Mouse (Mus musculus) neural tube, embryonic 12.5 days (tissue): Measurements from ENCODE around the gene Hvcn1. TPM values are rescaled to one million over a fixed set of nuclear protein-coding genes. Genes with fewer than 3 reads are reported as not detected.

Experiments
- ATAC-seq: fragments of 200-750 bp; cut with Nextera tagmentation; 2 replicates; pipeline ENCODE4 v1.8.0; 2017; ENCODE audit warnings: low read depth, mild to moderate bottlenecking, moderate TSS enrichment, moderate library complexity; ENCODE audit not compliant: low FRiP score
- H3K27ac ChIP-seq: fragments of 300-500 bp; sonication (generic); 2 replicates; pipeline ENCODE4 v1.5.1; 2016
- H3K27me3 ChIP-seq: fragments of 300-500 bp; sonication (generic); replicated peaks from 2 replicates; pipeline ENCODE4 v1.6.1; 2016; ENCODE audit warnings: mild to moderate bottlenecking
- H3K36me3 ChIP-seq: fragments of 300-500 bp; sonication (generic); 2 replicates; pipeline ENCODE4 v1.6.1; 2016; ENCODE audit warnings: mild to moderate bottlenecking
- H3K4me1 ChIP-seq: fragments of 300-500 bp; sonication (generic); 2 replicates; pipeline ENCODE4 v1.6.1; 2016
- H3K4me2 ChIP-seq: fragments of 300-500 bp; sonication (generic); replicated peaks from 2 replicates; pipeline ENCODE4 v1.6.1; 2016; ENCODE audit warnings: mild to moderate bottlenecking
- H3K4me3 ChIP-seq: fragments of 300-500 bp; sonication (generic); 2 replicates; pipeline ENCODE4 v1.5.1; 2016
- H3K9ac ChIP-seq: fragments of 300-500 bp; sonication (generic); 2 replicates; pipeline ENCODE4 v1.6.1; 2016; ENCODE audit warnings: mild to moderate bottlenecking
- H3K9me3 ChIP-seq: fragments of 300-500 bp; sonication (generic); 2 replicates; pipeline ENCODE4 v1.6.1; 2016; ENCODE audit warnings: mild to moderate bottlenecking
- WGBS: fragments of 180-500 bp; shearing (Covaris S2); methylation state at CpG from one replicate; pipeline ENCODE4 v1.1.7; 2016; 5-methylcytosine and 5-hydroxymethylcytosine counted together
- polyA plus RNA-seq: library from polyadenylated mRNA; unstranded; fragments of >200 nt; fragmentation: Nextera tagmentation; extraction: Ambion mirVana; gene quantifications from 2 replicates; pipeline ENCODE4 v1.2.1, GENCODE M21; 2016

Gene Hvcn1
- polyA plus RNA-seq, 1 experiment from 2014 or later, result 4.9 TPM

GRCm38 (mm10) chr5:122263933-122264905 is 57.6 kb downstream of the Hvcn1 start, which contains the start of gene Tctn1:
Tctn1 (minus strand) TSS chr5:122264460.
- 3% methylated on average over 48 of the region's 49 CpGs for WGBS
- H3K4me3 ChIP-seq, result peak within 1 kb of the TSS; percentile 85
- H3K4me1 ChIP-seq, result peaks cover 19% of the 10 kb centered on the region
- no peak within 1 kb of the TSS for H3K27ac ChIP-seq
- peaks cover 14% of the 10 kb centered on the region for H3K36me3 ChIP-seq
- peak within 1 kb of the TSS; percentile 83 for H3K4me2 ChIP-seq
- H3K27me3 ChIP-seq, result no peaks in the 10 kb centered on the region
- H3K9ac ChIP-seq, result peak within 1 kb of the TSS; percentile 86
- ATAC-seq, result peak; percentile 98
- H3K9me3 ChIP-seq, result no peaks in the 10 kb centered on the region

- no peak for ATAC-seq
- Histone ChIP-seq H3K27ac (no peak overlapping the region), H3K36me3 (peaks cover 4% of the 10 kb centered on the region; the same call in 1 of the 2 replicates), H3K4me1 (peaks cover 19% of the 10 kb centered on the region), H3K27me3 (no peaks in the 10 kb centered on the region), H3K4me3 (no peak overlapping the region), H3K4me2 (no peak overlapping the region), H3K9me3 (no peaks in the 10 kb centered on the region), H3K9ac (no peak overlapping the region)
- WGBS, result 62% methylated on average over 3 of the region's 3 CpGs
These were observed 58.6 kb downstream of the Hvcn1 start for GRCm38 (mm10) chr5:122265187-122265586.

GRCm38 (mm10) chr5:122265942-122266341 is 59.3 kb downstream of the Hvcn1 start:
- ATAC-seq, result no peak
- H3K27ac ChIP-seq, result no peak overlapping the region
- H3K4me3 ChIP-seq, result no peak overlapping the region
- 0 out of 2 replicates have a peak, but pooled peaks cover 3% of the 10 kb centered on the region for H3K36me3 ChIP-seq
- no peaks in the 10 kb centered on the region for H3K9me3 ChIP-seq
- peaks cover 19% of the 10 kb centered on the region for H3K4me1 ChIP-seq
- no peak overlapping the region for H3K9ac ChIP-seq
- no peaks in the 10 kb centered on the region for H3K27me3 ChIP-seq
- 96% methylated on average over 2 of the region's 2 CpGs for WGBS
- H3K4me2 ChIP-seq, result no peak overlapping the region

GRCm38 (mm10) chr5:122267136-122267535 is 60.5 kb downstream of the Hvcn1 start:
- H3K27me3 ChIP-seq, result no peaks in the 10 kb centered on the region
- H3K9ac ChIP-seq, result no peak overlapping the region
- 0 out of 2 replicates have a peak, but pooled peaks cover 10% of the 10 kb centered on the region for H3K4me1 ChIP-seq
- no peak overlapping the region for H3K4me3 ChIP-seq
- no peak for ATAC-seq
- no peaks in the 10 kb centered on the region for H3K9me3 ChIP-seq
- 81% methylated on average over 7 of the region's 7 CpGs for WGBS
- no peak overlapping the region for H3K27ac ChIP-seq
- no peak overlapping the region for H3K4me2 ChIP-seq
- H3K36me3 ChIP-seq, result no peaks in the 10 kb centered on the region

GRCm38 (mm10) chr5:122267899-122268298 is 61.3 kb downstream of the Hvcn1 start:
- Histone ChIP-seq H3K4me1 (0 out of 2 replicates have a peak, but pooled peaks cover 10% of the 10 kb centered on the region), H3K27ac (no peak overlapping the region), H3K4me3 (no peak overlapping the region), H3K27me3 (no peaks in the 10 kb centered on the region), H3K9ac (no peak overlapping the region), H3K36me3 (no peaks in the 10 kb centered on the region), H3K4me2 (no peak overlapping the region), H3K9me3 (no peaks in the 10 kb centered on the region)
- WGBS, result 32% methylated on average over 5 of the region's 5 CpGs
- ATAC-seq, result no peak

GRCm38 (mm10) chr5:122268858-122269604 is 62.4 kb downstream of the Hvcn1 start:
- WGBS, result 73% methylated on average over 12 of the region's 12 CpGs
- no peaks in the 10 kb centered on the region for H3K9me3 ChIP-seq
- no peak overlapping the region for H3K27ac ChIP-seq
- no peaks in the 10 kb centered on the region for H3K4me1 ChIP-seq
- no peaks in the 10 kb centered on the region for H3K36me3 ChIP-seq
- H3K27me3 ChIP-seq, result no peaks in the 10 kb centered on the region
- no peak overlapping the region for H3K4me2 ChIP-seq
- no peak overlapping the region for H3K9ac ChIP-seq
- no peak overlapping the region for H3K4me3 ChIP-seq
- no peak for ATAC-seq

- no peak overlapping the region for H3K9ac ChIP-seq
- no peak overlapping the region for H3K27ac ChIP-seq
- no peaks in the 10 kb centered on the region for H3K9me3 ChIP-seq
- no peak overlapping the region for H3K4me2 ChIP-seq
- no peaks in the 10 kb centered on the region for H3K27me3 ChIP-seq
- no peaks in the 10 kb centered on the region for H3K36me3 ChIP-seq
- H3K4me3 ChIP-seq, result no peak overlapping the region
- no peaks in the 10 kb centered on the region for H3K4me1 ChIP-seq
- WGBS, result 87% methylated on average over 5 of the region's 5 CpGs
- ATAC-seq, result no peak
These were observed 66.2 kb downstream of the Hvcn1 start for GRCm38 (mm10) chr5:122272821-122273220.

GRCm38 (mm10) chr5:122274785-122275184 is 68.2 kb downstream of the Hvcn1 start:
- WGBS, result 21% methylated on average over 5 of the region's 5 CpGs
- H3K27ac ChIP-seq, result no peak overlapping the region
- ATAC-seq, result no peak

GRCm38 (mm10) chr5:122278946-122279345 is 72.3 kb downstream of the Hvcn1 start:
- no peak overlapping the region for H3K9ac ChIP-seq
- no peaks in the 10 kb centered on the region for H3K36me3 ChIP-seq
- no peak overlapping the region for H3K27ac ChIP-seq
- no peaks in the 10 kb centered on the region; the same call in 1 of the 2 replicates for H3K27me3 ChIP-seq
- H3K4me3 ChIP-seq, result no peak overlapping the region
- no peaks in the 10 kb centered on the region for H3K9me3 ChIP-seq
- ATAC-seq, result no peak
- no peaks in the 10 kb centered on the region for H3K4me1 ChIP-seq
- H3K4me2 ChIP-seq, result no peak overlapping the region
- WGBS, result 81% methylated on average over 7 of the region's 7 CpGs

More at GRCm38 (mm10) chr5:122274785-122275184, 68.2 kb downstream of the Hvcn1 start:
- no peaks in the 10 kb centered on the region for H3K36me3 ChIP-seq
- H3K4me3 ChIP-seq, result no peak overlapping the region
- no peak overlapping the region for H3K9ac ChIP-seq
- H3K4me2 ChIP-seq, result no peak overlapping the region
- H3K27me3 ChIP-seq, result no peaks in the 10 kb centered on the region
- no peaks in the 10 kb centered on the region for H3K4me1 ChIP-seq
- no peaks in the 10 kb centered on the region for H3K9me3 ChIP-seq

- Histone ChIP-seq H3K4me3 (no peak overlapping the region), H3K9me3 (no peaks in the 10 kb centered on the region), H3K27ac (no peak overlapping the region), H3K36me3 (no peaks in the 10 kb centered on the region), H3K4me1 (0 out of 2 replicates have a peak, but pooled peaks cover under 1% of the 10 kb centered on the region), H3K4me2 (no peak overlapping the region), H3K27me3 (no peaks in the 10 kb centered on the region; the same call in 1 of the 2 replicates), H3K9ac (no peak overlapping the region)
- WGBS, result 86% methylated on average over 12 of the region's 12 CpGs
- ATAC-seq, result no peak
These were observed 73.3 kb downstream of the Hvcn1 start for GRCm38 (mm10) chr5:122279799-122280421.

- Histone ChIP-seq H3K4me1 (peaks cover 5% of the 10 kb centered on the region), H3K9ac (no peak overlapping the region), H3K9me3 (no peaks in the 10 kb centered on the region), H3K27me3 (no peaks in the 10 kb centered on the region; the same call in 1 of the 2 replicates), H3K4me2 (no peak overlapping the region), H3K4me3 (no peak overlapping the region), H3K27ac (no peak overlapping the region), H3K36me3 (no peaks in the 10 kb centered on the region)
- no peak for ATAC-seq
- WGBS, result 62% methylated on average over 6 of the region's 6 CpGs
These were observed 73.8 kb downstream of the Hvcn1 start for GRCm38 (mm10) chr5:122280422-122280826.
